Mouse (Mus musculus) thymus, adult 2 months (tissue): ENCODE data around the gene Gm20479.

Source experiments
- CTCF ChIP-seq: fragments of 200-500 bp; IDR thresholded peaks from 2 replicates; pipeline ENCODE4 v1.5.1; 2012; ENCODE audit warnings: mild to moderate bottlenecking, control low read depth, low read length, moderate library complexity, borderline replicate concordance; ENCODE audit not compliant: control insufficient read depth, poor library complexity, insufficient read depth; ENCODE audit errors: extremely low read depth
- POLR2A ChIP-seq: fragments of 200-500 bp; IDR thresholded peaks from 2 replicates; pipeline ENCODE4 v1.6.1; 2012; ENCODE audit warnings: mild to moderate bottlenecking, low read length, control low read depth, moderate library complexity; ENCODE audit not compliant: control insufficient read depth, poor library complexity, insufficient read depth; ENCODE audit errors: extremely low read depth

- no peak for TF ChIP-seq CTCF
- no peak for TF ChIP-seq POLR2A
Observed at GRCm38 (mm10) chr7:27311651-27312284, 45.5 kb downstream of the Gm20479 start.
